Mouse (Mus musculus): Measurements from ENCODE around the gene Neb. TPM values are rescaled to one million over a fixed set of nuclear protein-coding genes. Genes with fewer than 3 reads are reported as not detected.

The Neb gene
- polyA plus RNA-seq, 1 experiment from 2014 or later: 10.6 TPM

- Histone ChIP-seq H3K27me3 (no peaks in the 10 kb centered on the region), H3K9me3 (replicated peaks) (no peaks in the 10 kb centered on the region), H3K4me3 (replicated peaks) (no peak overlapping the region), H3K4me1 (peaks cover 3% of the 10 kb centered on the region; the same call in 1 of the 2 replicates), H3K36me3 (no peaks in the 10 kb centered on the region), H3K9ac (no peak overlapping the region), H3K27ac (no peak overlapping the region), H3K4me2 (no peak overlapping the region)
- no peak for ATAC-seq (replicated peaks; ENCODE audit: low FRiP score)
- 83% methylated on average over 3 of the region's 3 CpGs for WGBS
These were observed 46.5 kb downstream of the Neb start for GRCm38 (mm10) chr2:52331761-52332160.

- ATAC-seq (replicated peaks; ENCODE audit: low FRiP score): no peak
- no peak overlapping the region for H3K4me3 ChIP-seq (replicated peaks)
- no peak overlapping the region for H3K4me2 ChIP-seq
- H3K27ac ChIP-seq: no peak overlapping the region
- H3K4me1 ChIP-seq: peaks cover 3% of the 10 kb centered on the region; the same call in 1 of the 2 replicates
- H3K9ac ChIP-seq: no peak overlapping the region
- no peaks in the 10 kb centered on the region for H3K27me3 ChIP-seq
- H3K36me3 ChIP-seq: no peaks in the 10 kb centered on the region
- H3K9me3 ChIP-seq (replicated peaks): no peaks in the 10 kb centered on the region
- 88% methylated on average over 4 of the region's 4 CpGs for WGBS
These were observed 50.9 kb downstream of the Neb start for GRCm38 (mm10) chr2:52327244-52327815.

DNA sequence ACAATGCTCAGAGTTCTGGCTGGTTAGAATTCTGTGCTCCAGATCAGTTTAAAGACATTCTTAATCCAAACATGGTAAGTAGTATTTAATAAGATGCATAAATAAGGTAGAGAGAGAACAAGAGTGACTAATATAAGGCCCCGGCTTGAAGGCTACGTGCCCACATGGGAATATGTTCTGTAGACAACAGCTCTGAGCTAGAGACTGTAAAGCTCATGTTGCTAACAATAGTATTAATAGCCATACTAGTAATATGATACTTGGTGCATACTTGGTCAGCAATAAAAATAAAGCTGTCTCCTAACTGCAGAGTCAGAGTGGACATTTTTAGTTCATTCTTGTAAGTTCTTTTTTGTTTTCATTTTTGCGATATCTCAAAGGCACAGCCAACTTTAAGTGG is 56.4 kb downstream of the Neb start:
- H3K36me3 ChIP-seq: no peaks in the 10 kb centered on the region
- no peak overlapping the region for H3K9ac ChIP-seq
- peaks cover 9% of the 10 kb centered on the region; the same call in 1 of the 2 replicates for H3K4me1 ChIP-seq
- no peaks in the 10 kb centered on the region for H3K27me3 ChIP-seq
- 52% methylated on average over 3 of the region's 3 CpGs for whole genome bisulfite sequencing
- no peaks in the 10 kb centered on the region for H3K9me3 ChIP-seq (replicated peaks)
- no peak overlapping the region for H3K4me2 ChIP-seq
- no peak overlapping the region for H3K27ac ChIP-seq
- no peak overlapping the region for H3K4me3 ChIP-seq (replicated peaks)
- no peak for ATAC-seq (replicated peaks; ENCODE audit: low FRiP score)

GRCm38 (mm10) chr2:52320175-52320574 is 58.1 kb downstream of the Neb start:
- H3K36me3 ChIP-seq: no peaks in the 10 kb centered on the region
- peak; percentile 65; the same call in 1 of the 2 replicates for ATAC-seq (replicated peaks; ENCODE audit: low FRiP score)

DNA sequence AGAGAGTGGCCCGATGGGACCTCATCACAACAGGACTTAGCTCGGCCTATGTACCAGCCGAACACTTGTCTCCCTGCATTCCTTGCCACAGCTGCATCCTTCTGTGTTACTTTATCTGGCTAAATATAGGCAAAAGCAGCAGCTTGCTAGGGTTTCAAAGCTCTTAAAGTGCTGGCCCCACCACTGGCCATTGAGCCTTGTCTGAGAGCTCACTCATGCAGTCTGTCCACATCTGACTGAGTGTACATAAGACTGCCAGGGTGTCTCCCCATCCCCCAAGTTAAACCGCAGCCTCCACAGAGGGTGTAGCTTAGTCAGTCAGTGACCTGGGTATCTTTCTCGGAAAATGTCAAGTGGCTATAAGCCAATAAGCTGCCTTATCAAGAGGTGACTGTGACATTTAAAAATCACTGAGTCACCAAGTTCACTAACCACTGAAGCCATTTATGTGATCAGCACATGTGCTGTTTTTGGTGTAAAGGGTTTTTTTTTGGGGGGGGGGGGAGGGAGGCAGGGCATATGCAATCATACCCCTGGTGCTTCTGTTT is 59.2 kb downstream of the Neb start:
- WGBS: 50% methylated on average over 5 of the region's 5 CpGs
- Histone ChIP-seq H3K36me3 (no peaks in the 10 kb centered on the region), H3K4me3 (replicated peaks) (no peak overlapping the region), H3K4me2 (no peak overlapping the region), H3K27ac (no peak overlapping the region), H3K9me3 (replicated peaks) (no peaks in the 10 kb centered on the region), H3K4me1 (peaks cover 9% of the 10 kb centered on the region; the same call in 1 of the 2 replicates), H3K27me3 (no peaks in the 10 kb centered on the region), H3K9ac (no peak overlapping the region)
- peak; percentile 82 for ATAC-seq (replicated peaks; ENCODE audit: low FRiP score)

More at GRCm38 (mm10) chr2:52320175-52320574, 58.1 kb downstream of the Neb start:
- H3K9me3 ChIP-seq (replicated peaks): no peaks in the 10 kb centered on the region
- 55% methylated on average over 2 of the region's 2 CpGs for WGBS
- no peak overlapping the region for H3K27ac ChIP-seq
- no peak overlapping the region for H3K4me3 ChIP-seq (replicated peaks)
- H3K27me3 ChIP-seq: no peaks in the 10 kb centered on the region
- H3K4me2 ChIP-seq: no peak overlapping the region
- H3K4me1 ChIP-seq: peaks cover 9% of the 10 kb centered on the region; the same call in 1 of the 2 replicates
- no peak overlapping the region for H3K9ac ChIP-seq

- ATAC-seq (replicated peaks; ENCODE audit: low FRiP score): no peak
- Histone ChIP-seq H3K4me3 (replicated peaks) (no peak overlapping the region), H3K27me3 (no peaks in the 10 kb centered on the region), H3K4me1 (peaks cover 9% of the 10 kb centered on the region; the same call in 1 of the 2 replicates), H3K9ac (no peak overlapping the region), H3K36me3 (no peaks in the 10 kb centered on the region), H3K4me2 (no peak overlapping the region), H3K27ac (no peak overlapping the region), H3K9me3 (replicated peaks) (no peaks in the 10 kb centered on the region)
- 81% methylated on average over 4 of the region's 4 CpGs for WGBS
These were observed 60.8 kb downstream of the Neb start for GRCm38 (mm10) chr2:52317471-52317870.

- H3K9ac ChIP-seq: no peak overlapping the region
- peaks cover 6% of the 10 kb centered on the region; the same call in 1 of the 2 replicates for H3K4me1 ChIP-seq
- 60% methylated on average over 3 of the region's 3 CpGs for WGBS
- ATAC-seq (replicated peaks; ENCODE audit: low FRiP score): no peak
- no peaks in the 10 kb centered on the region for H3K9me3 ChIP-seq (replicated peaks)
- H3K27ac ChIP-seq: no peak overlapping the region
- no peaks in the 10 kb centered on the region for H3K27me3 ChIP-seq
- no peaks in the 10 kb centered on the region for H3K36me3 ChIP-seq
- no peak overlapping the region for H3K4me2 ChIP-seq
- no peak overlapping the region for H3K4me3 ChIP-seq (replicated peaks)
These were observed 62.5 kb downstream of the Neb start for GRCm38 (mm10) chr2:52315737-52316136.

GRCm38 (mm10) chr2:52314922-52315730 is 63.1 kb downstream of the Neb start:
- Histone ChIP-seq H3K4me1 (peaks cover 3% of the 10 kb centered on the region; the same call in 1 of the 2 replicates), H3K4me2 (no peak overlapping the region), H3K27me3 (no peaks in the 10 kb centered on the region), H3K27ac (no peak overlapping the region), H3K9me3 (replicated peaks) (no peaks in the 10 kb centered on the region), H3K36me3 (no peaks in the 10 kb centered on the region), H3K9ac (no peak overlapping the region), H3K4me3 (replicated peaks) (no peak overlapping the region)
- no peak for ATAC-seq (replicated peaks; ENCODE audit: low FRiP score)
- WGBS: 85% methylated on average over 7 of the region's 7 CpGs

GRCm38 (mm10) chr2:52310757-52311156 is 67.5 kb downstream of the Neb start:
- 71% methylated on average over 4 of the region's 4 CpGs for WGBS
- no peak overlapping the region for H3K27ac ChIP-seq
- ATAC-seq (replicated peaks; ENCODE audit: low FRiP score): no peak

DNA sequence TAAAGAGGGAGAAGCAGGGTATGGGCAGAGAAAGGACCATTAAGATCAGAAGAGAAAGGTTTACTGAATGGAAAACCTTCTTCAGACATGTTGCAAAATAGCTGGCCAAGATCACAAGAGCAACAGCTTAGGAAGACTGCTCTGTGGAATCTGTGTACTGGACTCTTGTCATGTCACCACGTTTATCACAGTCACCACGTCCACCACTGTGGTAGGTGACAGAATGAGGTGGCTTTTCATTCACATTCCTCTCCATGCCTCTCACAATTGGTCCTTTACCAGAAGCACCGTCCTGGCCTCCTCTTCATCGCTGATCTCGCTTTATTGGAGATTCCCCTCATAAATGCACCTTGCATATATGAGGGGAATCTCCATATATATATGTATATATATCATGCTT is 71.6 kb downstream of the Neb start:
- ATAC-seq (replicated peaks; ENCODE audit: low FRiP score): no peak
- Histone ChIP-seq H3K4me3 (replicated peaks) (no peak overlapping the region), H3K36me3 (no peaks in the 10 kb centered on the region), H3K9ac (no peak overlapping the region), H3K4me2 (no peak overlapping the region), H3K27ac (no peak overlapping the region), H3K4me1 (no peaks in the 10 kb centered on the region), H3K27me3 (no peaks in the 10 kb centered on the region), H3K9me3 (replicated peaks) (no peaks in the 10 kb centered on the region)
- 82% methylated on average over 5 of the region's 5 CpGs for WGBS

More at GRCm38 (mm10) chr2:52310757-52311156, 67.5 kb downstream of the Neb start:
- no peaks in the 10 kb centered on the region for H3K9me3 ChIP-seq (replicated peaks)
- H3K4me3 ChIP-seq (replicated peaks): no peak overlapping the region
- H3K36me3 ChIP-seq: no peaks in the 10 kb centered on the region
- no peak overlapping the region for H3K9ac ChIP-seq
- H3K4me1 ChIP-seq: no peaks in the 10 kb centered on the region
- no peaks in the 10 kb centered on the region for H3K27me3 ChIP-seq
- no peak overlapping the region for H3K4me2 ChIP-seq

GRCm38 (mm10) chr2:52304554-52304953 is 73.7 kb downstream of the Neb start:
- H3K4me1 ChIP-seq: no peaks in the 10 kb centered on the region
- H3K4me3 ChIP-seq (replicated peaks): no peak overlapping the region
- no peaks in the 10 kb centered on the region for H3K9me3 ChIP-seq (replicated peaks)
- no peaks in the 10 kb centered on the region for H3K36me3 ChIP-seq
- H3K9ac ChIP-seq: no peak overlapping the region
- H3K27ac ChIP-seq: no peak overlapping the region
- no peak for ATAC-seq (replicated peaks; ENCODE audit: low FRiP score)
- WGBS: 74% methylated on average over 3 of the region's 3 CpGs
- H3K27me3 ChIP-seq: no peaks in the 10 kb centered on the region
- no peak overlapping the region for H3K4me2 ChIP-seq

DNA sequence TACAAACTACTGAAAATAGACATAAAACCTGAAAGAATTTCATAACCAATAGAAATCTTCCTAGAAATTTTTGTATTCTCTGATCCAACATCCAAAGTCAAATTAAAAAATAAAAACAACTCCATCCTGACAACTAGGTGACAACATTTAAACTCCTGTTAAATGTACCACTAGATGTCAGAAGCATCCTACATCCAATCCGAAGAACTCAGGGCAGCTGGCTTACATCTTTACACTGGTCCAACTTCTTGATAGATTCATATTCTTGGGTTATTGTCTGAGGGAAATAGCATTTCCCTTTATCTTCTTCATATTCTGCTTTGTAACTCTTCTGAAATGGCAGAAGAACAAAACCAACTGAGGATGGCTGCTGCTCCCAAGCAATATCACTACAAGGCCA is 74.9 kb downstream of the Neb start:
- H3K36me3 ChIP-seq: no peaks in the 10 kb centered on the region
- H3K9me3 ChIP-seq (replicated peaks): no peaks in the 10 kb centered on the region
- 67% methylated on average over 1 of the region's 1 CpGs for WGBS
- H3K4me2 ChIP-seq: no peak overlapping the region
- H3K4me3 ChIP-seq (replicated peaks): no peak overlapping the region
- no peak overlapping the region for H3K27ac ChIP-seq
- ATAC-seq (replicated peaks; ENCODE audit: low FRiP score): no peak
- no peak overlapping the region for H3K9ac ChIP-seq
- H3K27me3 ChIP-seq: no peaks in the 10 kb centered on the region
- H3K4me1 ChIP-seq: no peaks in the 10 kb centered on the region

Data from kidney, embryonic 15.5 days (tissue).